Mouse (Mus musculus): Measurements from ENCODE around the gene Mrnip. TPM values are rescaled to one million over a fixed set of nuclear protein-coding genes. Genes with fewer than 3 reads are reported as not detected.

Gene Mrnip
- polyA plus RNA-seq, 1 experiment from 2014 or later, result 36.7 TPM

GRCm38 (mm10) chr11:50190362-50190761 is 16.1 kb downstream of the Mrnip start:
- no peaks in the 10 kb centered on the region for H3K9me3 ChIP-seq (replicated peaks)
- no peaks in the 10 kb centered on the region for H3K27me3 ChIP-seq (replicated peaks)
- H3K36me3 ChIP-seq, result peaks cover 44% of the 10 kb centered on the region; the same call in 1 of the 2 replicates
- ATAC-seq (ENCODE audit: low FRiP score), result no peak
- H3K4me2 ChIP-seq, result no peak overlapping the region
- H3K4me1 ChIP-seq, result no peaks in the 10 kb centered on the region
- no peak overlapping the region for H3K27ac ChIP-seq (replicated peaks)
- 85% methylated on average over 4 of the region's 4 CpGs for WGBS
- no peak overlapping the region for H3K4me3 ChIP-seq (replicated peaks)
- H3K9ac ChIP-seq (replicated peaks), result no peak overlapping the region

GRCm38 (mm10) chr11:50192278-50192677 is 18.0 kb downstream of the Mrnip start:
- WGBS, result 96% methylated on average over 3 of the region's 3 CpGs
- ATAC-seq (ENCODE audit: low FRiP score), result no peak
- H3K27me3 ChIP-seq (replicated peaks), result no peaks in the 10 kb centered on the region

GRCm38 (mm10) chr11:50194070-50194469 is 19.8 kb downstream of the Mrnip start:
- Histone ChIP-seq H3K27ac (replicated peaks) (no peak overlapping the region), H3K36me3 (peaks cover 57% of the 10 kb centered on the region), H3K4me3 (replicated peaks) (no peak overlapping the region), H3K4me2 (no peak overlapping the region), H3K4me1 (no peaks in the 10 kb centered on the region), H3K9me3 (replicated peaks) (no peaks in the 10 kb centered on the region), H3K9ac (replicated peaks) (no peak overlapping the region), H3K27me3 (replicated peaks) (no peaks in the 10 kb centered on the region)
- WGBS, result 75% methylated on average over 7 of the region's 7 CpGs
- no peak for ATAC-seq (ENCODE audit: low FRiP score)

More at GRCm38 (mm10) chr11:50192278-50192677, 18.0 kb downstream of the Mrnip start:
- Histone ChIP-seq H3K9ac (replicated peaks) (no peak overlapping the region), H3K9me3 (replicated peaks) (no peaks in the 10 kb centered on the region), H3K27ac (replicated peaks) (no peak overlapping the region), H3K4me1 (no peaks in the 10 kb centered on the region), H3K36me3 (peaks cover 51% of the 10 kb centered on the region), H3K4me3 (replicated peaks) (no peak overlapping the region), H3K4me2 (no peak overlapping the region)

DNA sequence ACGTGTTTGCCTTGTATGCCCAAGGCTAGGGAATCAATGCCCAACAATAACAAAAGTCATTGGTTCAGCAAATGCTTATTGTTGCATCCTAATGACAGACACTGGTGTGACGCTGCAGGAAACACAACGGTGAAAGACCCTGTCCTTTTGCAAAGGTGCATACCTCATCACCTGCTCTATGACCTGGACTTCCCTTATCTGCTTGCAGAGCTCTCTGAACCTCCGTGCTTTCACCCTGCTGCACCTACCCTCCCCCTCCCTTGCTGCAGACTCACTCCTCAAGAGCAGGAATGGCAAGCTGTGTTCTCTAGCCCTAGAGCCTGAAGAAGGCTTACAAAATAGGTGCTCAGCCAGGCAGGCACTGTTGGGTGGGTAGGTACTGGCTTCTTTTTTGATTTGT is 20.5 kb downstream of the Mrnip start:
- 83% methylated on average over 4 of the region's 4 CpGs for WGBS
- ATAC-seq (ENCODE audit: low FRiP score), result no peak
- H3K4me2 ChIP-seq, result no peak overlapping the region

DNA sequence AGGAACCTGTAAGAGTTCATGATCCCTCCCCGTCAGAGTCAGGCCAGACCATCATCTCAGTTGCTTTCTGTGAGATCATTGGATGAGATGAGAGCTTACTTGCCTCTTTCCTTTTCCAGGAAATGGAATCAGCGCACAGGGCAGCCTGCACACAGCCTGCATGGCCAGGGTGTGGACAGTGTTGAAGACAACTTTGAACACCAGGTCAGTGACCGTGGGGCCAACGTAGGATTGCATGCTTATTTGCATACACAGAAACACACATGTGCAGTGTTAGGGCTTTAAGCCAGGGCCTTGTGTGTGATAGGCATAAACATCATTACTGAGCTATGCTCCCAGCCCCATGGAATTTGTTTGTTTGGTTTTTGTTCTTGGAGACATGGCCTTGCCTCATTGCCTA is 23.3 kb downstream of the Mrnip start:
- no peak overlapping the region for H3K4me3 ChIP-seq (replicated peaks)
- no peaks in the 10 kb centered on the region for H3K9me3 ChIP-seq (replicated peaks)
- no peak for ATAC-seq (ENCODE audit: low FRiP score)
- H3K9ac ChIP-seq (replicated peaks), result no peak overlapping the region
- H3K27ac ChIP-seq (replicated peaks), result no peak overlapping the region
- H3K4me1 ChIP-seq, result no peaks in the 10 kb centered on the region
- H3K4me2 ChIP-seq, result no peak overlapping the region
- no peaks in the 10 kb centered on the region for H3K27me3 ChIP-seq (replicated peaks)
- WGBS, result 93% methylated on average over 4 of the region's 4 CpGs
- peaks cover 75% of the 10 kb centered on the region for H3K36me3 ChIP-seq

More for the DNA sequence above, 20.5 kb downstream of the Mrnip start:
- Histone ChIP-seq H3K27ac (replicated peaks) (no peak overlapping the region), H3K36me3 (peaks cover 64% of the 10 kb centered on the region), H3K27me3 (replicated peaks) (no peaks in the 10 kb centered on the region), H3K4me1 (no peaks in the 10 kb centered on the region), H3K9me3 (replicated peaks) (no peaks in the 10 kb centered on the region), H3K9ac (replicated peaks) (no peak overlapping the region), H3K4me3 (replicated peaks) (no peak overlapping the region)

GRCm38 (mm10) chr11:50198219-50198846 is 24.1 kb downstream of the Mrnip start:
- Histone ChIP-seq H3K4me2 (no peak overlapping the region), H3K27me3 (replicated peaks) (no peaks in the 10 kb centered on the region), H3K36me3 (peaks cover 84% of the 10 kb centered on the region), H3K9ac (replicated peaks) (no peak overlapping the region), H3K9me3 (replicated peaks) (no peaks in the 10 kb centered on the region), H3K27ac (replicated peaks) (no peak overlapping the region), H3K4me3 (replicated peaks) (no peak overlapping the region), H3K4me1 (no peaks in the 10 kb centered on the region)
- ATAC-seq (ENCODE audit: low FRiP score), result no peak
- 87% methylated on average over 4 of the region's 5 CpGs for WGBS

DNA sequence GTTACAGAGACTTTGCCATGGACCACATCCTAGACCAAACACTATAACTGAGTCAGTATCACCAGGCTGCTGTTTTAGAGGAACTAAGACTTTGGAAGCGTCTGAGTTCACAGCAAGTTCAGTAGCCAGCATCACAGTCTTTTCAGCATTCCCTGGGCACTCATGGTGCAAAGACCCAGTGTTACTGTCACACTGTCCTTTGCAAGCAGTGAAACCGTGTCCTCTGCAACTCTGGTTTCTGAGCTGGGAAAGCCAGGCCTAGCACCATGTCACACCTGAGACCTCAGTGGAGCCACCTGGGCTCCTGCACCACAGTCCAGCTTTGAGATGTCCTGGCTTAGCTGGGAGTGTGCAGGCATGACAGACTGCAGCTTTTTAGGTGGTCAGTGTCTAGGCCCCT is 24.7 kb downstream of the Mrnip start:
- no peak overlapping the region for H3K4me3 ChIP-seq (replicated peaks)
- peaks cover 83% of the 10 kb centered on the region for H3K36me3 ChIP-seq
- no peak overlapping the region for H3K9ac ChIP-seq (replicated peaks)
- H3K27me3 ChIP-seq (replicated peaks), result no peaks in the 10 kb centered on the region
- H3K27ac ChIP-seq (replicated peaks), result no peak overlapping the region
- WGBS, result 95% methylated on average over 2 of the region's 2 CpGs
- H3K9me3 ChIP-seq (replicated peaks), result no peaks in the 10 kb centered on the region
- H3K4me1 ChIP-seq, result no peaks in the 10 kb centered on the region
- no peak for ATAC-seq (ENCODE audit: low FRiP score)
- H3K4me2 ChIP-seq, result no peak overlapping the region

GRCm38 (mm10) chr11:50200613-50201012 is 26.4 kb downstream of the Mrnip start:
- Histone ChIP-seq H3K4me3 (replicated peaks) (no peak overlapping the region), H3K27ac (replicated peaks) (no peak overlapping the region), H3K4me1 (no peaks in the 10 kb centered on the region), H3K4me2 (no peak overlapping the region), H3K9me3 (replicated peaks) (no peaks in the 10 kb centered on the region), H3K36me3 (peaks cover 91% of the 10 kb centered on the region), H3K9ac (replicated peaks) (no peak overlapping the region), H3K27me3 (replicated peaks) (no peaks in the 10 kb centered on the region)
- ATAC-seq (ENCODE audit: low FRiP score), result no peak
- WGBS, result 67% methylated on average over 8 of the region's 8 CpGs

DNA sequence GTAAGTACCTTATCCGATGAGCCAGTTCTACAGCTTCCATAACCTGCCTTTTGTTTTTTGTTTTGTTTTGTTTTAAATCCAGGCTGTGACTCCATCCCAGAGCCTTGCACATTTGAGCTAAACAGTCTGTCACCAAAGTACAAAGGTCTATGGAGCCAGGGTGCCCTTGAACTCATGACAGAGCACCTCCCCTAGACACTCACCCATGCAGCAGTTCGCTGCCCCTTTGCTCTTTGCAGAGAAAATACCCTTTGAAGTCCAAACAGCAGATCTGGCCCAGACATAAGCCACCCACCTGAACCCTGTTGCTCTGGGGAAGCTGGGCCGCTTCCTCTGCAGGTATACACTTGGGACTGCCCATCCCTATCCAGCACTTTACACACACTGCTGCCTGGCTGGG is 27.3 kb downstream of the Mrnip start:
- Histone ChIP-seq H3K4me3 (replicated peaks) (no peak overlapping the region), H3K27me3 (replicated peaks) (no peaks in the 10 kb centered on the region), H3K27ac (replicated peaks) (no peak overlapping the region), H3K36me3 (peaks cover 95% of the 10 kb centered on the region), H3K9ac (replicated peaks) (no peak overlapping the region), H3K4me2 (no peak overlapping the region), H3K4me1 (no peaks in the 10 kb centered on the region), H3K9me3 (replicated peaks) (no peaks in the 10 kb centered on the region)
- WGBS, result 86% methylated on average over 3 of the region's 3 CpGs
- ATAC-seq (ENCODE audit: low FRiP score), result no peak

DNA sequence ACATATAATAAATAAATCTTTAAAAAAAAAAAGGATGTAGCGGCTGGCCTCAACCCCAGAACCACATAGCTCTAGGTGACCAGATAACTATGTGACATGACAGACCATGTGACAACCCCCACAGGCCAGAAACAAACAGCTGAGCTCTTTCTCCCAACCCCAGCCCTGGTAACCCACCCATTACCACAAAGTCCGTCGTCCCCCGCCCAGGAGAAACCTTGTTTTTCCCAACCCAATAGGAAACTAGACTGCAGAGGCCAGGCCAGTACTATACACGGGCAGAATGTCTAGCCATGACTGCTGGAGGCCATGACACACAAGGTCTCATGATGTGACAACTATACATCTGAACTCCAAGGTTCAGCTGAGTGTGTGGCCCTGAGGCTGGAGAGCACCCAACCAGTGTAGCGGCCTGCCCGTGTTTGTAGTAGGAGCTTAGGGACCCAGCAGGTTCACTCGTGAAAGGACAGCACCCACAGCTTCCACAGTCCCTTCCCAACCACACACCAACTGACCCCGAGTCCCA is 29.1 kb downstream of the Mrnip start:
- no peak overlapping the region for H3K4me2 ChIP-seq
- peaks cover 93% of the 10 kb centered on the region for H3K36me3 ChIP-seq
- ATAC-seq (ENCODE audit: low FRiP score), result no peak
- WGBS, result 91% methylated on average over 9 of the region's 9 CpGs
- no peak overlapping the region for H3K9ac ChIP-seq (replicated peaks)
- no peak overlapping the region for H3K27ac ChIP-seq (replicated peaks)
- peaks cover 11% of the 10 kb centered on the region for H3K4me1 ChIP-seq
- H3K27me3 ChIP-seq (replicated peaks), result no peaks in the 10 kb centered on the region
- no peaks in the 10 kb centered on the region for H3K9me3 ChIP-seq (replicated peaks)
- no peak overlapping the region for H3K4me3 ChIP-seq (replicated peaks)

DNA sequence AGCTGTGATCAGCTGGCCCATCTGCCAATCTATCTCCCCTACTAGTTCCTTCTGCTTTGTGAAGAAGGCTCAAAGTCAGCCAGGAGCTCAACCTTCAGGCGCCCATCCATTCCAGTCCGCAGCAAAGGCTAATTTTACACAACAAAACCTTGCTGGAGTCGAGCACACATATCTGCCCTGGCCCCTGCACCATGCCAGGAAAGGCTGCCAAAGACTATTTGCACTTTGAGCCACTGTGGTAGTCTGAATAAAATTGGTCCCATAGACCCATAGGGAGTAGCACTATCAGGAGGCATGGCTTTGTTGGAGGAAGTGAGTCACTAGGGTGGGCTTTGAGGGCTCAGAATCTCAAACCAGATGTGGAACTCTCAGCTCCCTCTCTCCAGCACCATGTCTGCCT is 31.2 kb downstream of the Mrnip start:
- Histone ChIP-seq H3K9me3 (replicated peaks) (no peaks in the 10 kb centered on the region), H3K9ac (replicated peaks) (no peak overlapping the region), H3K4me2 (no peak overlapping the region), H3K27me3 (replicated peaks) (no peaks in the 10 kb centered on the region), H3K4me3 (replicated peaks) (no peak overlapping the region), H3K36me3 (peaks cover 74% of the 10 kb centered on the region), H3K27ac (replicated peaks) (no peak overlapping the region), H3K4me1 (peaks cover 23% of the 10 kb centered on the region)
- WGBS, result 87% methylated on average over 3 of the region's 3 CpGs
- no peak for ATAC-seq (ENCODE audit: low FRiP score)

DNA sequence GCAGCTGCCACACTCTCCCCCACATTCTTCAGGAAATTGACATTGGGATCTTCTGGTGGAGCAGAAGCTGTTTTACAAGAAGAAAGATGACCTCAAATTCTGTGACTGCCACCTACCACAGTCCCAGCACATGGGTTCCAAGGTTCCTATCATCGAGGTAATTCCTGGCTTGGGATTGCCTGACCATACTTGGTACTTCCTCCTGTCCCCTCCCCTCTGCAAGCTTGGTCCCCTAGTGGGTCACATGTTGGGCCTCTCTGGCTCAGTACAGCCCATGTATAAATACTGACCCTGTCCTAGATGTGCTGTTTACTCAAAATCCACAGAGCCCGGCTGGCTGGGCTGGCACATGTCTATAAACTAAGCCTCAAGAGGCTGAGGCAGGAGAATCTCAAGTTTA is 31.8 kb downstream of the Mrnip start:
- H3K27ac ChIP-seq (replicated peaks), result no peak overlapping the region
- peaks cover 68% of the 10 kb centered on the region for H3K36me3 ChIP-seq
- H3K4me2 ChIP-seq, result no peak overlapping the region
- no peak overlapping the region for H3K4me3 ChIP-seq (replicated peaks)
- H3K9ac ChIP-seq (replicated peaks), result no peak overlapping the region
- no peaks in the 10 kb centered on the region for H3K9me3 ChIP-seq (replicated peaks)
- ATAC-seq (ENCODE audit: low FRiP score), result no peak
- no peaks in the 10 kb centered on the region for H3K27me3 ChIP-seq (replicated peaks)
- H3K4me1 ChIP-seq, result peaks cover 26% of the 10 kb centered on the region
- WGBS, result 96% methylated on average over 2 of the region's 2 CpGs
